Mouse (Mus musculus) neural tube, embryonic 10.5 days (tissue): ENCODE measurements around the gene Ssu72.

Experiments used
- DNase-seq: peaks from one replicate; pipeline ENCODE4 v3.0.0-alpha.2; 2017; ENCODE audit warnings: low spot score; ENCODE audit errors: extremely low spot score

The Ssu72 gene

DNA sequence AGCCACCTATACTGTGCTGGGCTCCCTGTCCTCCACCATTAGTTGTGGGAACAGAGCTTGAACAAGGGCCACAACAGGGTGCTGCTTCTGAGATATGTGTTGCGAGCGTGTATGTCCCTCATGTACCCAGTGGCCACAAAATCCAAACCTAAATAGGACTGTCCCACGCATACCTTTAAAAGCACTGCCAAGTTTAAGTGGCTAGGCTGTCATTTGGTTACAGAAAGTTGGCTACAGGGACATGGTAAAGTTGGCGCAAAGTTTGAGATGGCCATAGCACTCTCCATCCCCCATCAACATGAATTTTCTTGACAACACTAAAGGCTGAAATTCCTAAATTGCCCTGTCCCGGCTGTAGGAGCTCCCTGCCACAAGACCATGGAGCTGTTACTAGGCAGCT is 40.5 kb downstream of the Ssu72 start:
- no peak for DNase-seq

DNA sequence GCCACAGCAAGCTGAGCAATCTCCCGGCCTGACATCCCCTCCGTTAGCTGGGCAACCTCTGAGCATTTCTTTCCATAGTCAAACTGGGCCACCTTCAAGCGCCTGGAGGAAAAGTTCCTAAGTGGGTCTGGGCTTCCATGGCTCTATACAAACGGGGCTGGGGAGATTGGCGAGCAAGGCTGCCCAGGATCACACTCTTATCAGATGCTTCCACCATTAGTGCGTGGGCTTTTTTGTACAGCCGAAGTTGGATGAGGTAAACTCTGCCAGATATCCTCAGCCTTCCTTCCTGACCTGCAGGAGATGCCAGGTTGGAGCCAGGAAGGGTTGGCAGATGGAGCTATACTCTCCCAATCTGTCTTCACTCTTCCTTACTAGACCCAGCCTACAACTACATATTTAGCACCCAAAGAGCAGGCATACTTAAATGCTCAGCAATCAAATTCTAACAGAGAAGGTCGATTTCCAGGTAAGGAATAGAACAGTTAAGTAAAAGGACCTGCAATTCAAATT is 41.5 kb downstream of the Ssu72 start:
- DNase-seq: no peak

DNA sequence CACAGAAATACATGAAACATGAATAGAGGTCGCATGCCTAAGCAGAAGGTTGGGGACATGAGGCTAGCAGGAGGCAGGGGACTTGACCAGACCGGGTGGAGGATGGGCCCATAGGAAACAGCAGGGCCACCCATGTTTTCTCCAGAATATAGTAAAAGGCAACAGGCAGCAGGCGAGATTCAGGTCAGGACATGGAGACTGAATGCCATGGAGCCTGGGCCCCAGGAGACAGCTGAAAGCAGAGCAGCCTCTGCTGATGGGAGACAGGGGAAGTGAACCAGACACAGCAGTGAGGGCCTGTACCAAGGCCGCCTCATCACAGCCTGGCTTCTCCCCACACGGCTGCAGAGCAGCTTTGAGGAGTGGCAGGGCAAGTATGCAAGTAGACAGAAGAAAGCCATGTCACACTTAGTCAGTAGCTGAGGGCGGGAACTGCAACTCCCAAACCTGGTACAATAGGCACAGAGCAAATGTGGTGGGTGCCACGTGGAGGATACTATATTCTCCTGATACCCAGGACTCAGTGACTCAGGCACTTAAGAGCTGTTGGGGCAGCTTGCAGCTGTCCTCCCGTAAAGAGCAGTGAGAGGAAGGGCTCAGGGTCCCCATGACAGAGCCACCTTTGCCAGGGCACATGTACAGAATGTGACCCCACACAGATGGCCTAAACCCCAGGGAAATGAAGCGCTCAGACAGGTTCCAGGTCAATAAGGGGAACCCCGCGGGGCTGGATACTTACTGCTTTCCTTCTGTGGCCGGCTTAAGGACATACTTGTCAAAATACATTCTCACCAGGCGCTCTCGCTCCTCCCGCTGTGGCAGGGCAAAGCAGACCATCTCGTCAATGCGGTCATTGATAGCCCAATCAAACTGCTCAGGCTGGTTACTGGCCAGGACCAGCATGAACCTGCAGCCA is 42.2 kb downstream of the Ssu72 start:
- DNase-seq: no peak

DNA sequence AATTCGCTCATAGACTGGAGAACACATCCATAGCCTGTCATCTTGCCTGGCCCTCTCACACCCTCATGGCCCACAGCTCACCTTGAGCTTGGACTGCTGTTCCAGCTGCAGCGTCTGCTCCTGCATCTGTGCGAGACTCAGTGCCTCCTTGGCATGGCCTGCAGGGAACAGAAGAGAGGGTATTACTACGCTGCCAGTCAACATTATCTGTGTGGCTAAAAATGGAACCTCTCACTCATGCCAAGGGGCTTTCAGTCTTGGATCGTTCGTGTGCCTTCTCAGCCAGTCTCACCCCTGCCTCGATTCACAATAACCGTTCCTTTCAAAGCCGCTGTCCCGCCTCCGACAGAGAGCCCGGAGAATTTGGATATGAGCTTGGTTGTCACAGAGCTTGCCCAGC is 52.4 kb downstream of the Ssu72 start:
- no peak for DNase-seq

GRCm38 (mm10) chr4:155759862-155760612 is 55.4 kb downstream of the Ssu72 start:
- no peak for DNase-seq

GRCm38 (mm10) chr4:155760613-155761355 is 56.2 kb downstream of the Ssu72 start, which contains the start of gene Atad3a:
Atad3a (minus strand) TSS chr4:155761093.
- peak; percentile 97 for DNase-seq

- no peak for DNase-seq
Observed at GRCm38 (mm10) chr4:155761356-155762099, 56.9 kb downstream of the Ssu72 start.

DNA sequence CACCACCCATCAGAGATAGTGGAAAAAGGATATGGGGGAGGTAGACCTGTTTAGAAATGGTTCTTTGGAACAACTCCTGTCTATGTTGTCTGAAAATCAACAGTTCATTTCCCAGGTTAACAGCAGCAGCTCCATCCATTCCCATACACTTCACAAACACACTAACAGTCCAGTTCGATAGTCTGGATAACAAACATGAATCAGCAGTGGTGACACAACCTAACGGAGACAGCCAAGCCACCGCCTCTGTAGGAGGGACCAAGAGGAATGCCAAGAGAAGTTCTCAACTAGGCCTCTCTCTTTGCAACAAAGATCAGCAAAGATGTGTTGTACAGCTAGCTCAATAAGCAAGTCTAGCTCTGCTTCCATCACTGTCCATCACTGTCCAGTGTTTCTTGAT is 57.8 kb downstream of the Ssu72 start:
- DNase-seq: no peak

- DNase-seq: no peak
Observed at GRCm38 (mm10) chr4:155769496-155769879, 64.9 kb downstream of the Ssu72 start.

- DNase-seq: peak; percentile 92
Observed at GRCm38 (mm10) chr4:155769880-155770512, 65.4 kb downstream of the Ssu72 start.

GRCm38 (mm10) chr4:155770626-155771025 is 66.0 kb downstream of the Ssu72 start:
- DNase-seq: no peak

DNA sequence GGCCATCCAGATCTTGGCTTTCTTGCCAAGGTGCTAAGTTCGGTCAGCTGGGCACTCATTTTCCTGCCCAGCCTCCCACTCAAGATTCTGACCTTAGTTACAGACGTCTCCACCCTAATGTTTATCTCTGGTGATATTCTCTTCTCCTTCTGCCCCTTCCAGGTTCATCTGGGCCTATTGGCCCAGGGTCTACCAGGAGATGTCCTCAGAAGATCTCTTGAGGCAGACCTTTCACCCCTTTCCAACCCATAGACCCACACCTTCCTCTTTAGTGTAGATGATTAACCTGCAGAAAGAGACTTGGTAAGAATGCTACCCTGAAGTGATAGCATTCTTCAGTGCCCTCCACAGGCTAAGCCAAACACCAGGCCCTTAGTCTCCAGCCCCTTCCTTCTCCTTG is 67.1 kb downstream of the Ssu72 start:
- no peak for DNase-seq

- no peak for DNase-seq
Observed at GRCm38 (mm10) chr4:155772786-155773185, 68.2 kb downstream of the Ssu72 start.

- DNase-seq: no peak
Observed at GRCm38 (mm10) chr4:155773335-155774078, 68.9 kb downstream of the Ssu72 start.

DNA sequence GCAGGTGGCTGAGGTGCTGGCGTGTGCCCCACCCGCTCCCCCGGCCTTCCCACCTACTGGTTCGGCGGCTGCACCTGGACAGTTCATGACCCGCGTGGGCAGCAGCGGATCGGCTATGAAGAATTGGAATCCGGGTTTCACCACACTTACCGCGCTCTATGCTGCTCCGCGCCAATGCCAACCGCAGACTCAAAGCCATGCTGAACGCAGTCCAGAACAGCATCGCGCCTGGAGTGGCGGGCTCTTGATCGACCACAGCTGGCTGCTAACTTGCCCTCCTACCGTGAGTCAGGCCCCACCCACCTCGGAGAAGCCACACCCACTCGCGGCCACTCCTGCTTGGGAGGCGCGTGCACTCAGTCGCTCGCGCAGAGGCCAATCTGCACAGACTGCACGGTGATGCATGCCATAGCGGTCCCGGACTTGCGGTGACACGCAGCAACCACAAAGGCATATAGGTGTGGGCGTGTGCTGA is 69.7 kb downstream of the Ssu72 start, which contains the start of gene Vwa1:
Vwa1 (minus strand) TSS at position 419 of the 475 bp plus-strand sequence.
- DNase-seq: peak; percentile 84

DNA sequence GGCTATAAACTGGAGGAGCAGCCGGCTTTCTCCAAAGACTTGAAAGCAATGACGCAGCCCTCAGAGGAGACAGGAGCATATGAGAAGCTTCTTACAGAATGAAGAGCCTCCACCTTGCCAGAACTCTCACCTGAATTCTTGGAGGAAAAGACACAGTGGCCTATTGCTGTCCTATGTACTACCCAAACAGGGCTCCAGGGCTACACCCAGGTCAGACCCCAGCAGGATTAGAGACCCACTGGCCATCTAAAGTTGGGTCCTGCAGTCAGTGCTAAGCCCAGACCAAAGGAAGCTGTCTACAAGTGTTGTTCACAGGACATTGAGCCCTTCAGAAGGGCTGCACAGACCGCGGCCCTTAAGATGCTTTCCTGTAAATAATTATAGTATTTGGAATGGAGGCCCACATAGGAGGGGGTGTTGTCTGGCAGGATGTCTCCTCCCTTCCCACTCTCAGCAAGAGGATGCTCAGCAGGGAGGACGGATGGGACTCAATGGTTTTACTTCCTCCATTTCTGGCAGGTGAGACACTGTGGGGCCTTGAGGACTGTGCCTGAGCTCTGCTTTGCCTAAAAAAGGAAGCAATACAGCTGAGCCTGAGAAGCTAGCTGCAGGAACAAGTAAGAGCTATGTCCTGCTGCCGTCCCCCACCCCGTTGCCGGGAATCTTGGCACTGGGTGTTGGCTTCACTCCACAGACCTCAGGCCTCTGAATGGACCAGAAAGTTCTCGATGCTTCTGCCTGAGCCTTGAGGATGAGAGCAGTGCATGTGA is 70.6 kb downstream of the Ssu72 start:
- no peak for DNase-seq

DNA sequence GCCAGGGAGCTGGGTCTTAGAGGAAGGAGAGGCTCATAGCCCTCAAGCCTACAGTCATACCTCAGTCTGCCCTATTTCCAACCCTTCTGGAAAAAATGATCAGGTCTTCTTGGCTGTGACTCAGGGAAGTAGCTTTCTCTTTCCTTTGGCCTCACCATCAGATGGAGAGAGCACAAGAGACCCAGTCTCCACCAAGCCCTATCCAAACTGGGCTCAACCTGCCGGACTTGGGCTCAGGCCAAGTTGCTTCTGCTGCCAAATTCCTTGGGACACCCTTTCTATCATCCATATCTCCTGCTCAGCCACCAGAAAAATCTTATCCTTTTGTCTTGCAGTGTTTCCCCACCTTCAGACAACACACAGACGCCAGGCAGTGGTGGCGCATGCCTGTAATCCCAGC is 71.3 kb downstream of the Ssu72 start:
- DNase-seq: no peak

- peak; percentile 47 for DNase-seq
Observed at GRCm38 (mm10) chr4:155776704-155777335, 72.2 kb downstream of the Ssu72 start.
